Mouse (Mus musculus) frontal cortex, adult 2 months (tissue): Measurements from ENCODE around the gene Ccdc9b. TPM values are rescaled to one million over a fixed set of nuclear protein-coding genes. Genes with fewer than 3 reads are reported as not detected.

Experiments used
- DNase-seq, 2 experiments: peaks; one replicate each; pipeline ENCODE4 v3.0.0; 2022; ENCODE audit warnings: low spot score in 1 of 2; ENCODE audit errors: extremely low spot score in 1 of 2
- polyA plus RNA-seq: library from polyadenylated mRNA; depleted of rRNA; stranded (reverse); fragments of >200 nt; gene quantifications from 2 replicates; pipeline ENCODE4 v1.2.3, GENCODE M21; 2012; rRNA removed

The Ccdc9b gene
- polyA plus RNA-seq, 1 experiment: 7.4 TPM

DNA sequence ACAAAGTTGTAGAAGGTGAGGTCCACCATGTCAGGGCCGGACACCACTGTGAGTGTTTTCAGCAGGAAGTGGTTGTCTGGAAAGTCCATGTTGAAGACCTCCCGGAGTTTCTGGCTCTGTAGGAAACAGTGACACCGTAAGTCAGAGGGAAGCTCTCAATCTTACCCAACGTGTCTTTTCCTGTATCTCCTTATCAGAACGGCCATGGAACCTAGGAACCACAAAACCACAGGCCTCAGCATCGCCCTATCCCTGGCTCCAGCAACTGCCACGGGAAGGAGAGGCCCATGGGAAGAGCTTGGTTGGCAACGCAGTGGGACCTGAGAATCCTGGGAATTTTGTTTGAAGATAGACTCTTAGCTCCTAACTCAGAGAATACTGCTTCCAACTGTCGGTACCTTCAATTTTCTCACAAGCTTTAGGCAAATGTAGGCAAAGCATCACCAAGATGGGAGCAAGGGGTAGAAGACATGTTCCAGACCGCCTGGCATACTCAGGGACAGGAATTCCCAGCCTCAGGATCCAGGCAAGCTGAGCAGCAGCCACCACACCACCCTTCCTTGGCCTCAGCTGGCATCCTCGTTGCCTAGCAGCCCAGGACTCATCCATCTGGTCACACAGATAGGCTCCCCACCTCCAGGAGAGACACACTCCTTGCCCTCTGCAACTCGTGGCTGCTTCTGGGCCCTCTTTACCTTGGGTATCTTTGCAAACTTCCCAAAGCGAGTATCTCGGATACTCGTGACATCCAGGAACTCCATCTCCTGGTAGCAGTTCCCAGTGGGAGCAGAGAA is 38.6 kb downstream of the Ccdc9b start:
- DNase-seq: no peak

DNA sequence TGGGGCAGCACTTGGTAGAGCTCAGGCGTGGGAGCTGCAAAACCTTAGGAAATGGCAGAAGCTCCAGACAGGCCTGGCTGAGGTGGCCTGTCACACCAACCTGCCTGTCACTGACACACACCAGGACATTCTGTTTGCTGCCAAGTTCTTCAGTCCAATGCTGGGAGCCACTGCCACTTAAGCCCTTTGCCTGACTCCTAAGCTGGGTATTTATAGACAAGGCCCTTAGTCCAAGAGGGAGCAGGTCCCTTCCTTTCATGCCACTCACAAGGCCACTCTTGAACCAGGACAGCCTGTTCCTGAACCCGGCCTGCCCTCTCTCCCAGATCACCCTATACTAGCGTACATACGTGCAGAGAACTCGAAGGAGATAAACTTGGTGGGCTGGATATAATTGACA is 45.8 kb downstream of the Ccdc9b start:
- DNase-seq: no peak

- peak; percentile 70 to 86 for DNase-seq
Observed at GRCm38 (mm10) chr2:118714230-118714629, 48.2 kb downstream of the Ccdc9b start.

DNA sequence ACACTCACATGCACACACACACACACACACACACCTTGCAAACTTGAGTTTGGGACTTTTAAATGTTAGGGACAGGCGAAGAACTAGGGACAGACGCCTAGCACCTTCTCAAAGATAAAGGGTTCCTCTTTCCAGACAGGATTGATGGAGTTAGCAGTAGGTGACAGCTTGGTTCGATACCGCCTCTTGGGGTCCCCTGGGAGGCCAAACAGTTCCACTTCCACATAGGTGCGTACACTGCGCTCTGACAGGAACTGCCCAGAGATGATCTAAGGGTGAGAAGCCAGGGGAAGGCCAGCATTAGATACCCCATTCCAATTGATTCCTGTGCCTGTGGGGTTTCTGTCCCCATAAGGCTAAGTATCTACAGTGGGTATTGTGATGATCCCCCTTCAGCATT is 48.8 kb downstream of the Ccdc9b start:
- DNase-seq: no peak

- peak in 1 of 2 experiments; percentile 55 for DNase-seq
Observed at GRCm38 (mm10) chr2:118711038-118711494, 51.4 kb downstream of the Ccdc9b start.

DNA sequence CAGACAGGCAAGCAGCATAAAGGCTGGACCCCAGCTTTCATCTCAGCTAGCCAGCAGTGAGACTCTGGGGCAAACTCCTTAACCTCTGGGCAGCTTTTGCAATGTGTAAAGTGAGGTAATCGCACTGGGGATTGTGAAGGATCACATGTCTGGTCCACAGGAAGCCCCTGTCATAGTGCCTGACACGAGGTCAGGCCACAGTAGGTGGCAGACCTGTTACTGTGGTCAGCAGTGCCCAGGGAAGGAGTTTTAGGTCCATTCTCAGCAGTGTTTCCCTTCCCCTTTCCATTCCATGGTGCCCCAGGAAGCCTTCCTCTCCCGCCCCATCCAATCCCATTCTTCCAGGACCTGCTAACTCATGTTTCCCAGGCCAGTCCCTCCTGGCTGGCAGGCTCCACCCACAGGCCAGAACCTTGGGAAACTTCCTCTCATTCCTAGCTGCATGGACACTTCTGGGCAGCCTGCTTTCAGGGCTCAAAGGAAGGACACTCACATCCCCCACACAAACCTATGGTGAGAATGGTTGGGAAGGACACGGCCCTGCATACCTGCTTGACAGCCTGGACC is 52.7 kb downstream of the Ccdc9b start:
- DNase-seq: no peak

GRCm38 (mm10) chr2:118708472-118708871 is 54.0 kb downstream of the Ccdc9b start:
- no peak for DNase-seq

- DNase-seq: peak in 1 of 2 experiments; percentile 66
Observed at GRCm38 (mm10) chr2:118706436-118706835, 56.0 kb downstream of the Ccdc9b start.

Other genes with a start within 250 kb of the Ccdc9b start
- 2.4 and 3.8 TPM in 2 replicates for gene Bmf, start 213.0 kb downstream of the Ccdc9b start, polyA plus RNA-seq
- 2.3 and 4.8 TPM in 2 replicates for gene Bub1b, start 164.4 kb downstream of the Ccdc9b start, polyA plus RNA-seq
- gene Pak6, start 99.4 kb downstream of the Ccdc9b start, polyA plus RNA-seq: 58.0 and 60.0 TPM in 2 replicates
- gene Ankrd63, start 58.7 kb downstream of the Ccdc9b start, polyA plus RNA-seq: 24.2 and 24.3 TPM in 2 replicates
- gene Plcb2, start 34.2 kb downstream of the Ccdc9b start, polyA plus RNA-seq: 3.1 and 3.5 TPM in 2 replicates
- gene Inafm2, start 16.9 kb downstream of the Ccdc9b start, polyA plus RNA-seq: 30.1 and 31.1 TPM in 2 replicates
- gene Phgr1, start 10.1 kb upstream of the Ccdc9b start, polyA plus RNA-seq: not detected in 2 replicates
- gene Disp2, start 17.1 kb upstream of the Ccdc9b start, polyA plus RNA-seq: 114 and 125 TPM in 2 replicates
- gene Knstrn, start 51.3 kb upstream of the Ccdc9b start, polyA plus RNA-seq: 2.9 and 3.2 TPM in 2 replicates
- gene Ivd, start 99.3 kb upstream of the Ccdc9b start, polyA plus RNA-seq: 126 and 131 TPM in 2 replicates
- 25.4 and 26.8 TPM in 2 replicates for gene Bahd1, start 137.7 kb upstream of the Ccdc9b start, polyA plus RNA-seq
- gene Chst14, start 163.8 kb upstream of the Ccdc9b start, polyA plus RNA-seq: 3.2 and 3.3 TPM in 2 replicates